Mouse (Mus musculus): ENCODE measurements around the gene Mansc1. TPM values are rescaled to one million over a fixed set of nuclear protein-coding genes. Genes with fewer than 3 reads are reported as not detected.

The Mansc1 gene
- total RNA-seq, 2 experiments from 2014 or later = 8.8 to 10.0 TPM

- no peak for DNase-seq (ENCODE audit: low spot score in 2 of 2)
Observed at GRCm38 (mm10) chr6:134602371-134603003, 29.8 kb downstream of the Mansc1 start.

- no peak for DNase-seq (ENCODE audit: low spot score in 2 of 2)
Observed at GRCm38 (mm10) chr6:134601766-134602165, 30.5 kb downstream of the Mansc1 start.

- no peak for DNase-seq (ENCODE audit: low spot score in 2 of 2)
Observed at GRCm38 (mm10) chr6:134601130-134601529, 31.2 kb downstream of the Mansc1 start.

- no peak for DNase-seq (ENCODE audit: low spot score in 2 of 2)
Observed at GRCm38 (mm10) chr6:134599239-134599638, 33.0 kb downstream of the Mansc1 start.

GRCm38 (mm10) chr6:134597651-134598229 is 34.5 kb downstream of the Mansc1 start:
- DNase-seq (ENCODE audit: low spot score in 2 of 2) = no peak

GRCm38 (mm10) chr6:134594569-134595442 is 37.5 kb downstream of the Mansc1 start:
- peak in 1 of 2 experiments; percentile 18 for DNase-seq (ENCODE audit: low spot score in 2 of 2)

GRCm38 (mm10) chr6:134591614-134592013 is 40.7 kb downstream of the Mansc1 start:
- DNase-seq (ENCODE audit: low spot score in 2 of 2) = no peak

- DNase-seq (ENCODE audit: low spot score in 2 of 2) = no peak
Observed at GRCm38 (mm10) chr6:134586241-134586640, 46.0 kb downstream of the Mansc1 start.

- DNase-seq (ENCODE audit: low spot score in 2 of 2) = no peak
Observed at GRCm38 (mm10) chr6:134584616-134585015, 47.7 kb downstream of the Mansc1 start.

GRCm38 (mm10) chr6:134582110-134582509 is 50.2 kb downstream of the Mansc1 start:
- DNase-seq (ENCODE audit: low spot score in 2 of 2) = no peak

GRCm38 (mm10) chr6:134579506-134579905 is 52.8 kb downstream of the Mansc1 start:
- DNase-seq (ENCODE audit: low spot score in 2 of 2) = no peak

GRCm38 (mm10) chr6:134578039-134578438 is 54.2 kb downstream of the Mansc1 start:
- no peak for DNase-seq (ENCODE audit: low spot score in 2 of 2)

- DNase-seq (ENCODE audit: low spot score in 2 of 2) = no peak
Observed at GRCm38 (mm10) chr6:134575288-134575741, 57.0 kb downstream of the Mansc1 start.

GRCm38 (mm10) chr6:134567986-134568556 is 64.2 kb downstream of the Mansc1 start:
- no peak for DNase-seq (ENCODE audit: low spot score in 2 of 2)

GRCm38 (mm10) chr6:134566818-134567485 is 65.3 kb downstream of the Mansc1 start, which contains the start of gene Lrp6:
Gene Lrp6, minus strand, starts transcription at chr6:134566965.
- peak; percentile 71 for DNase-seq (ENCODE audit: low spot score in 2 of 2)

GRCm38 (mm10) chr6:134566248-134566817 is 66.0 kb downstream of the Mansc1 start:
- peak in 1 of 2 experiments; percentile 16 for DNase-seq (ENCODE audit: low spot score in 2 of 2)

GRCm38 (mm10) chr6:134565606-134566247 is 66.6 kb downstream of the Mansc1 start:
- DNase-seq (ENCODE audit: low spot score in 2 of 2) = no peak

GRCm38 (mm10) chr6:134564539-134564938 is 67.7 kb downstream of the Mansc1 start:
- DNase-seq (ENCODE audit: low spot score in 2 of 2) = no peak

- DNase-seq (ENCODE audit: low spot score in 2 of 2) = no peak
Observed at GRCm38 (mm10) chr6:134559635-134560034, 72.7 kb downstream of the Mansc1 start.
